Mouse (Mus musculus) MEL (cell line): ENCODE data around the gene Lrrc4.

Experiments used
- CTCF ChIP-seq, 3 experiments: IDR thresholded peaks in 2 of 3; conservative IDR thresholded peaks in 1 of 3; 2 replicates each; pipeline ENCODE4 v1.5.1; 2011 to 2012; ENCODE audit warnings: low read length in 3 of 3, low read depth in 2 of 3, mild to moderate bottlenecking in 2 of 3, improper control_type of control experiment in 1 of 3, inconsistent platforms in 1 of 3, mixed read lengths in 1 of 3, moderate library complexity in 1 of 3; ENCODE audit not compliant: control insufficient read depth in 1 of 3, insufficient read depth in 1 of 3, poor library complexity in 1 of 3, severe bottlenecking in 1 of 3
- E2F4 ChIP-seq: IDR thresholded peaks from 2 replicates; pipeline ENCODE4 v1.6.1; 2011; ENCODE audit warnings: low read depth, low read length, improper control_type of control experiment, borderline replicate concordance
- EP300 ChIP-seq, 2 experiments: IDR thresholded peaks; 2 replicates each; pipeline ENCODE4 v1.6.1; 2011; ENCODE audit warnings: improper control_type of control experiment in 2 of 2, low read length in 2 of 2, low read depth in 1 of 2, mild to moderate bottlenecking in 1 of 2
- GATA1 ChIP-seq: IDR thresholded peaks from 2 replicates; pipeline ENCODE4 v1.6.1; 2011; ENCODE audit warnings: low read depth, low read length, improper control_type of control experiment
- MAZ ChIP-seq: IDR thresholded peaks from 2 replicates; pipeline ENCODE4 v1.6.1; 2012; ENCODE audit warnings: low read depth, mild to moderate bottlenecking, inconsistent platforms, low read length, improper control_type of control experiment
- MXI1 ChIP-seq: IDR thresholded peaks from 2 replicates; pipeline ENCODE4 v1.6.1; 2011; ENCODE audit warnings: mild to moderate bottlenecking, low read depth, low read length, improper control_type of control experiment
- NRF1 ChIP-seq: IDR thresholded peaks from 2 replicates; pipeline ENCODE4 v1.6.1; 2014; ENCODE audit warnings: low read depth, mild to moderate bottlenecking, inconsistent platforms, low read length, improper control_type of control experiment, moderate library complexity; ENCODE audit not compliant: poor library complexity, insufficient read depth, severe bottlenecking
- POLR2A ChIP-seq, 2 experiments: IDR thresholded peaks; 2 replicates each; pipeline ENCODE4 v1.6.1; 2011 to 2012; ENCODE audit warnings: low read length in 2 of 2, mild to moderate bottlenecking in 2 of 2, control low read depth in 1 of 2, improper control_type of control experiment in 1 of 2, low read depth in 1 of 2, moderate library complexity in 1 of 2; ENCODE audit not compliant: control insufficient read depth in 1 of 2, insufficient read depth in 1 of 2, poor library complexity in 1 of 2
- POLR2AphosphoS2 ChIP-seq: IDR thresholded peaks from 2 replicates; pipeline ENCODE4 v1.6.1; 2011; ENCODE audit warnings: low read length, improper control_type of control experiment
- TCF12 ChIP-seq: IDR thresholded peaks from 2 replicates; pipeline ENCODE4 v1.6.1; 2014; ENCODE audit warnings: low read depth, mild to moderate bottlenecking, inconsistent platforms, low read length, improper control_type of control experiment, moderate library complexity
- UBTF ChIP-seq: IDR thresholded peaks from 2 replicates; pipeline ENCODE4 v1.6.1; 2012; ENCODE audit warnings: low read depth, mild to moderate bottlenecking, inconsistent platforms, low read length, improper control_type of control experiment, moderate library complexity, borderline replicate concordance; ENCODE audit not compliant: insufficient read depth
- USF1 ChIP-seq: IDR thresholded peaks from 2 replicates; pipeline ENCODE4 v1.6.1; 2014; ENCODE audit warnings: low read depth, mild to moderate bottlenecking, inconsistent platforms, low read length, improper control_type of control experiment, moderate library complexity
- ZMIZ1 ChIP-seq: IDR thresholded peaks from 2 replicates; pipeline ENCODE4 v1.6.1; 2012; ENCODE audit warnings: low read depth, mild to moderate bottlenecking, inconsistent platforms, low read length, improper control_type of control experiment, moderate library complexity

DNA sequence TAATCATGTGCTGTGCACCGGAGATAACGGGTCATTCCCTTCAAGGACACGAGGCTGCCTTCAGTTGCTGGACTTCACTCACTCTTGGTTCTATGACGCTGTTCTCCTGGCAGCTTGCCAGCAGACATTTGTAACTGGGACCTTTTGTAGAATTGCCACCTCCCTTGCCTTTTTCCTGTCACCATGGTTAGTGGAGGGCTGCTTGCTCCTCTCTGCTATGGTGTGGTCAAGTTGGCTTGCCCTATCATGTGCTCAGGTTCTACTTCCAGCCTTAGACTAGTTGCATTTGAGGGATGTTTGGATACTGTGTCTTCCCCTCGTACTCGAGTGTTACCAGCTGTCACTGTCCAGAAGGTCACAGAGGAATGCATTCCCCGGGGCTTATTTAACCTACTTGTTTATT, 212.8 kb downstream of the Lrrc4 start:
- TF ChIP-seq NRF1 = no peak
- TF ChIP-seq GATA1 = no peak
- TF ChIP-seq POLR2A (IDR thresholded peaks at IDR 0.05; ENCODE audit: control insufficient read depth in 1 of 2, insufficient read depth in 1 of 2, low read depth in 1 of 2, low read length in 2 of 2, poor library complexity in 1 of 2) = 0 out of 4 replicates have a peak, but pooled peaks of 1 of the 2 experiments have one; percentile 28
- no peak for TF ChIP-seq EP300 (IDR thresholded peaks at IDR 0.05; ENCODE audit: low read depth in 1 of 2, low read length in 2 of 2)
- no peak for TF ChIP-seq POLR2AphosphoS2
- TF ChIP-seq CTCF (IDR thresholded peaks at IDR 0.05 in 2 of 3, conservative IDR thresholded peaks at IDR 0.05 in 1 of 3; ENCODE audit: control insufficient read depth in 1 of 3, insufficient read depth in 1 of 3, low read depth in 2 of 3, low read length in 3 of 3, poor library complexity in 1 of 3, severe bottlenecking in 1 of 3) = no peak
- TF ChIP-seq UBTF = no peak
- TF ChIP-seq E2F4 = no peak
- no peak for TF ChIP-seq USF1
- TF ChIP-seq ZMIZ1 = no peak
- no peak for TF ChIP-seq TCF12
- no peak for TF ChIP-seq MXI1
- TF ChIP-seq MAZ = no peak
